Mouse (Mus musculus) frontal cortex, postnatal 25 days (tissue): Measurements from ENCODE around the gene Gpn2.

Experiments used
- DNase-seq, 2 experiments: peaks; one replicate each; pipeline ENCODE4 v3.0.0; 2022; ENCODE audit warnings: low spot score in 2 of 2

Gene Gpn2

DNA sequence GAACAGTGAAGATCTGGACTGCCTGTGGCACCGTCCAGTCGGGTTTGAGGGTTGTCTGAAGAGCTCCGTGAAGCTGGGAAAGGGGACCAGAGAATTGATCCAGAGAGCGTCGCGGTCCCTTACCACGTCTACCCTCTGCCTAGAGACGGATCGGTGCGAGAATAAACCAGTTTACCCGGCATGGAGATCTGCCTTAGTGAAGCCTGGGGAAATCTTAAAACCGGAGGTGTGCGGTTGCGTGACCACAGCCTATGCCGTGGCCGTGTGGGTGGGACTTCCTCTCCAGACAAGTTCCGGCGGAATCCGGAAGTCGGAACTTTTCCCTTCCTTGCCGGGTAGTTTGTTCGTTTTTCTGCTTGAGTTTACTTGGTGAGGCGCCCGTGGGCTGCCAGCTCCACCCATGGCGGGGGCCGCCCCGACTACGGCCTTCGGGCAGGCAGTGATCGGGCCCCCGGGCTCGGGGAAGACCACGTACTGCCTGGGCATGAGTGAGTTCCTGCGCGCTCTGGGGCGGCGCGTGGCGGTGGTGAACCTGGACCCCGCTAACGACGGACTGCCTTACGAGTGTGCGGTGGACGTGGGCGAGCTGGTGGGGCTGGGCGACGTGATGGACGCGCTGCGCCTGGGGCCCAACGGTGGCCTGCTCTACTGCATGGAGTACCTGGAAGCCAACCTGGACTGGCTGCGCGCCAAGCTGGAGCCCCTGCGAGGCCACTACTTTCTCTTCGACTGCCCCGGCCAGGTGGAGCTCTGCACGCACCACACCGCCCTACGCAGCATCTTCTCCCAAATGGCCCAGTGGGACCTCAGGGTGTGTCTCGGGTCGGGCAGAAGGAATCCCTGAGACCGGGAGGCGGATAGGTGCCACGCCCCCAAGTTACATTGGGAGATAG lies at the start of gene Gpn2:
Gpn2 (plus strand) TSS at position 304 of the 893 bp plus-strand sequence.
- peak; percentile 50 to 73 for DNase-seq

DNA sequence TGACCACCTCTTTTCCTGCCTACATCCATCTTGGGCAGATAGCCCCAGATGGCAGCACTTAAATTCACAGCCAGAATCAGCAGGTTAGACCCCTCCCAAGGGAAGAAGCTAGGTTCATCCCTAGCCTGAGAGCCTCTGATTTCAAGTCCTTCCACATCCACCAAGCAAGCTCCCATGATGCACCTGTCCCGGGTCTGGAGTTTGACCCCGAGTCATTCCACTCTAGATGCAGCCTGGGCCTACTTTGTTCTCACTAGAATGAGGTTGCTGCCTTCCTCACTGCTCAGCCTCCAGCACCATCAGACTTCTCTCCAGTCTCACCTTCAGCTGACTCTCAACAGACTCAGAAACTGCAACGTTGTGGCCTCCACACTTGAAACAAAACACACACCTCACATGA lies 48.1 kb upstream of the Gpn2 start:
- DNase-seq: no peak

DNA sequence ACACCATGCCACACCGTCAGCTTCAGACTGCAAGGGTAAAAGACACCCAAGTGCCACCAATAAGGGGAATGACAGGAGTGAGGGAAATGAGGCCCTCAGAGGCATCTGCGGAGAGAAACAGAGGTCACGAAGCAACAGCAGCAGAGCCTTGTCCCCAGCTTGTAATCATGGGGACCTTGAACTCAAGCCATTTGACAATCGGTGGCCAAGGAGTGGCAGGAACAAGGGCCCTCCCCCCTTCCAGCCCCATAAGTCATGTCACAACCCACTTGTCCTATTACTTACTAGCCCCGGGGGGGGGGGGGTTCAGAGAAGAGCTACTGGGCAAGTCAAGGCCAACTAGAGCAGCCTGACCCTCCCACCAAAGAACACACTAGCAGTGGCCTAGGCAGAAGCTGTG lies 47.5 kb upstream of the Gpn2 start:
- no peak for DNase-seq

DNA sequence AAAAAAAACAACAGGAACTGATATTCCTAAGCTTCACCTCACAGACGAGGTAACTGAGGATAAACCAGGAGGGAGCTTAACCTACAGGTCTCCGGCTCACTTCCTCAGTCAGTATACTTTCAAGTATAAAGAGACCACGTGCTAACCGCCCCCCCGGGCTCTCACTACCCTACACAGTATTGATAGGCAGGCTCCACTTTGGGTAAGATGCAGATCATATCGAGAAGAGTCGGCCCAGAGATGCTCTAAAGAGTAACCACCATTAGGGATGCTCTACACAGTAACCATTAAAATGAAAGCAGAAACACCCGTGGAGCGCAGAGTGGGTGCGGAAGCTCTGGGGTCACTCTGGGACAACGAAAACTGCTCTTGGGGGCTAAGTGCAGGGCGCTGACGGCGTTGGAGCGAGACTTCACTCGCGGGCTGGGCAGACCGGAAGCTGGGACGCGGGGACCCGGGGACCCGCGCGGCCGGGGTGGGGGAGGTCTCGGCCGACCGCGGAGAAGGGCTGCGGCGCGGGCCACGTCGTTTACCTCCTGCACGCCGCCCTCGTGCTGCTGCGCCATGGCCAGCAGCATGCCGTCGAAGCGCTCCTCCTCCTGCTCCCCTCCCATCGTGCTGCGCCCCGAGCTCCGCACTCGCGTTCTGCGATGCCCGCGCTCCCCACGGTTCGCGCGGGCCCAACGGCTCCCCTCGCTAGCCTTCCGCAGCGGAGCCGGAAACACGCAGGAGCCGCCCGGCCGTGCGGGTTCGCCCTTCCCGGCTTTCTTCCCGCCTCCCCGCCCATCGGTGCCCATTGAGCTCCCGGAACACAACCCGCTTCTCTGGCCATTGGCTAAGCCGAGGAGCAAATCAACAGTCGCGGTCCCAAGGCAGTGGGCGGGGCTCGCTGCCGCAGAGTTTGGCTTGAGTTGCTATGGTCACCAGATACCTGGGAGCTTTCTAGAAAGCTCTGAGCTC lies 38.6 kb upstream of the Gpn2 start, which contains the start of gene Nudc:
Nudc (minus strand) TSS at position 725 of the 960 bp plus-strand sequence.
- peak; percentile 84 to 93 for DNase-seq

DNA sequence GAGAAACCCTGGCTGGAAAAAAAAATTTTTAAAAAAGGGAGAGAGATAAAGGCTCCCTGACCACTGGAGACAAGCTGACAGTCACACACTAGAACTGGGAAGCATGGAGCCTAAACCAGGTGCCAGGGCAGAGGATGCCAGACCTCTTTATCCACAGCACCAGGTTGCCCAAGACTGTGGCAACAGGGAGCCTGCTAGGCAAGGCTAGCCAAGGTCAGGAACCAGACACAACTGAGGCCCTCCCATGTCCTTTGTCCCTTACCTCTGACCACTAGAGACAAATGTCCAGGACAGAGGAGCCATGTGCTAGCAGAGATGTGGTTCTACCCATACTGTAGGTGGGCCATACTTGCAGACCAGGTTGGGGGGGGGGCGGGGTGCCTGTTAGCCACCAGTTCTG lies 32.1 kb upstream of the Gpn2 start:
- DNase-seq: no peak

DNA sequence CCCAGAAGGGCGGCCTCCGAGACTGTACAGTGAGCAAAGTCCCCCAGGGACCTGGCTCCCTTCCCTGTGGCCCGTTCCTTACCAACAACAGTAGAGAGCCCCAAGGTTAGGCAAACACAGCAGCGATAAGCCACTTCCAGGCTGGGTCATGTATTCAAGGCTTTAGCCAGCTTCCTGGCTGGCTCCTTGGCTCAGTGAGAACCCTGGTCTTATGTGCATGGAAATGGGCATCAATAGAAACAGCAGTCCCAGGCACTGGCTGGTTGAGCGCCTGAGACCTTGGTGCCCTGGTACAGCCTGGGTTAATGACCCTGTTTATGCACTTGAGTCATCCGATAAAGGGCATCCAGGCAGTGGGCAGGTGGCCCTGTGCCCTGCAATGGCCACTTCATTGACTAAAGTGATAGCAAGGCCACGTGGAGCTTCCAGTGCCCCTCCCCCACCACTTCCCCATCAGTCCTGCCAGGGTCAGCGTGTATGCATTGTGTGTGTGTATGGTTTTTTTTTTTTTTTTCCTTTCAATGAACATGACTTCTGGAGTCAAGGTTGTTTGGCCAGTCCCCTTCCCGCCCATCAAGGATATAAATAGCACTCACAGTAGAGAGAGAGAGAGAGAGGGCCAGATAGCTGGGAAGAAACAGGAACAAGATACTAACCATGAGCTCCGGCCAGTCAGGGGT lies 31.3 kb upstream of the Gpn2 start, which contains the start of gene Nr0b2:
Nr0b2 (plus strand) TSS at position 609 of the 680 bp plus-strand sequence.
- DNase-seq: no peak

DNA sequence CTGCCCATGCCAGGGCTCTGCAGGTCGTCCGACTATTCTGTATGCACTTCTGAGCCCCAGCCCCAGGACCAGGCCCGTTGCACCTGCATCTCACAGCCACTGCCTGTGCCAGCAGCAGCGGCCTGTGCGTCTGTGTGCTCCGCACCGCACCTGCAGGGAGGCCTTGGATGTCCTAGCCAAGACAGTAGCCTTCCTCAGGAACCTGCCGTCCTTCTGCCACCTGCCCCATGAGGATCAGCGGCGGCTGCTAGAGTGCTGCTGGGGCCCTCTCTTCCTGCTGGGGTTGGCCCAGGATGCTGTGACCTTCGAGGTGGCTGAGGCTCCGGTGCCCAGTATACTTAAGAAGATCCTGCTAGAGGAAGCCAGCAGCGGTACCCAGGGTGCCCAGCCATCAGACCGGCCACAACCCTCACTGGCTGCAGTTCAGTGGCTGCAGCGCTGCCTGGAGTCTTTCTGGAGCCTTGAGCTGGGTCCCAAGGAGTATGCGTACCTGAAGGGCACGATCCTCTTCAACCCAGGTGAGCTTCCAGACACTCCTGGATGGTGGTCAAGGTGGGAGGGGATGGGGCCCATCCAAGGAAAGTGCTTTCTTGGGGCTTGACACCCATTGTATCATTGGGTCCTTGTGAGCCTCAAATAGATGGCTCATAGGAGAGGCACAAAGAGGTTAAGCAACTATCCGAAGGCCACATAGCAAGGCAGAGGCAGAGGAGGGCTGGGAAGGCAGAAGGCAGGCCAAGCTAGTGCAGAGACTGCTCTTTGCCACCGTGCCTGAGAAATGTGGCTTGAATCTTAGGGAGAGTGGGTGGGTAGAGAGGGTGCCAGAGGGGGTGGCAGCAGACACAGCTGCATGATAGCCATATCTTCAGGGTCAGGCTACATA lies 30.5 kb upstream of the Gpn2 start:
- DNase-seq: no peak

DNA sequence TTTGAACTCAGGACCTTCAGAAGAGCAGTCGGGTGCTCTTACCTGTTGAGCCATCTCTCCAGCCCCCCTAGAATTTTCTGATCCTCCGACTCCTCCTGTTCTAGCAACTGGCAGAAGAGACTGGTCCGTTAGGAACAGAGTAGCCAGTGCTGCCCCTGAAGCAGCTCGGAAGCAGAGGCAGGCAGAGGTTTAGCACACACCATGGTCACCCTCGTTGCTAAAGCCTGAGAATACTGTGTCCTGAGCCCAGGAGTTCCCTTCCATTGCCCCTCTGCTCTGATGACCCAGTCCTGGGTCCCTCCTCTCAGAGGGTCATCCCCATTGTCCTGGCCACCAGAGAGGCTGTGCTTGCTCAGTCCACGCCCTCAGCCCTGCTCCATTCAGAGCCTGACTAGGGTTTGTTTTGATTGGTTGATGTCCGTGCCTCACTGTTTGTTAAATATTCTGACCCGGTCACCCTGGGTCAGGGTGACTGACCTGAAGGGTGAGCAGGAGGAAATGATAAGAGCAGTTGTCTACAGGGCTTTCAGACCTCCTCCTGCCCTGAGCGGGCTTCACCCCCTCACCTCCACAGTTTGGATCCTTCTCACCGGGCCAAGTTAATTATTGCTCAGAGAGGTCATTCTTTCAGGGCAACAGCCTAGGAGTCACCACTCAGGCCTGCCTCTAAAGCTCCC lies 27.0 kb upstream of the Gpn2 start:
- DNase-seq: no peak

DNA sequence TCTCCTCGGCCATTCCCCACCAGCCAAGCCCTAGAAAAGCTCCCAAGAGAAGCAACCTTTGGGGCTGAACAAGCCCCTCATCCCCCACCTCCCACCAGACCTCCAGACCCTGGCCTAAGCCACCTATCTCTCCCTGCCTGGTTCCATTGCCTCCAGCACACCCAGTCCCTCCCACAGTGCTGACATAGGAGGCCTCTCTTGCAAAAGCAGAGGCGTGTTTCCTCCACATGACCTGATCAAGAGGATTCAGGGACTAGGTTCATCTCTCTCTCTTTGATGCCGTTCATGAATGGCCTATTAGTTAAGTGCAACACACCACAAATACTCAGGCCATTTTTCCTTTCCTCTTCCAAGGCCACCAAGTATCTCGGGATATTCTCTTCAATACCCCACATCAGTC lies 24.3 kb upstream of the Gpn2 start:
- DNase-seq: no peak

DNA sequence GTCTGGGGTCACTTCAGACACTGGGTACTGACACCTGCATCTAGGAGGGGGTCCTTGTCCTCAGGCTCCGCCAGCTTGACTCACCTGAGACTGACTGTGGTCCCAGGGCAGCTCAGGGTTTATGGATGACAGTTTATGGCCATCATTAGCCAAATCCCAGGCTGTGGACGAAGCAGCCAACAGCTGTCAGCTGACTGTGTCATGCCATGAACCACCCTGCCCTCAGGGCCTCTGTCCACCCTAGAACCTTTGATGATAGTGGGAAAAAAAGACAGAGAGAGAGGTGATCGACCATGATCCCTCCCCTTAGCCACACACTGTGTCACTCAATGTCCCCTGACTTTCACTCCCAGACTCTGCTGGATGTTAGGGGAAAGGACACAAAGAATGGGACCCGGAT lies 22.5 kb upstream of the Gpn2 start:
- no peak for DNase-seq

DNA sequence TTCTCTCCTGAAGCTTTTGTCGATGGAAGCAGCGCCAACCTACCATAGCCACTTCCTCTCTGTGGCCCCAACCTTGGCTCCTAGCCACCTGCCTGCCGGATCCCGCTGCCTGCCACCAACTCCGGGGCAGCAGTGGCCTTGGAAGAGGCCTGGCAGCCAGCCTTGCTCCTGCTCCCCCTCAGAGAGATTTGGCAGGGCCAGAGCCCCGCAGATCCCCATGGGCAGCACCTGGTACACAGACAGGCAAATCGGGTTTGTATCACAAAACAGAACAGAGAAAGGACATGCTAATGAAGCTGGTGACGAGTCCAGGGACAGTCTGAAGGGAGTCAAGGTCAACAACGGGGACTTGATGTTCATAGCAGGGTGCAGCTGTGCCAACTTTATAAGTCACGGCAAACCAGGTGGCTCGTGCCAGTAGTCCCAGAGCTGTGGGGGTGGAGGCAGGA lies 21.0 kb upstream of the Gpn2 start:
- DNase-seq: no peak

DNA sequence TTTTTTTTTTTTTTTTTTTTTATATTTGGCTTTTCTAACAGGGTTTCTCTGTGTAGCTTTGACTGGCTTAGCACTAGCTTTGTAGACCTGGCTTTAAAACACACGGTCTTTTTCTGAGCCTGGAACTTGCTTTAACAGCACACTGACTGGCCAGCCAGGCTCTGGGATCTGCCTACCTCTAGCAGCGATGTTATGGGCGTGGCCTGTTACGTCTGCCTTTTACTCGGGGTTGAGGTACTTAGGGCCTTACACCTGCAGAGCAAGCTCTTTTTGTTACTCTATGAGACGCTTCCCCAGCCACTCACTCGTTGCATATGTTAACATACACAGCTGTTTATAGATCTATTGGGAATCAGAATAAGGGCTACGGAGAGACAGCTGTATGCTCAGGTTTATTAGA lies 16.9 kb upstream of the Gpn2 start:
- DNase-seq: no peak

DNA sequence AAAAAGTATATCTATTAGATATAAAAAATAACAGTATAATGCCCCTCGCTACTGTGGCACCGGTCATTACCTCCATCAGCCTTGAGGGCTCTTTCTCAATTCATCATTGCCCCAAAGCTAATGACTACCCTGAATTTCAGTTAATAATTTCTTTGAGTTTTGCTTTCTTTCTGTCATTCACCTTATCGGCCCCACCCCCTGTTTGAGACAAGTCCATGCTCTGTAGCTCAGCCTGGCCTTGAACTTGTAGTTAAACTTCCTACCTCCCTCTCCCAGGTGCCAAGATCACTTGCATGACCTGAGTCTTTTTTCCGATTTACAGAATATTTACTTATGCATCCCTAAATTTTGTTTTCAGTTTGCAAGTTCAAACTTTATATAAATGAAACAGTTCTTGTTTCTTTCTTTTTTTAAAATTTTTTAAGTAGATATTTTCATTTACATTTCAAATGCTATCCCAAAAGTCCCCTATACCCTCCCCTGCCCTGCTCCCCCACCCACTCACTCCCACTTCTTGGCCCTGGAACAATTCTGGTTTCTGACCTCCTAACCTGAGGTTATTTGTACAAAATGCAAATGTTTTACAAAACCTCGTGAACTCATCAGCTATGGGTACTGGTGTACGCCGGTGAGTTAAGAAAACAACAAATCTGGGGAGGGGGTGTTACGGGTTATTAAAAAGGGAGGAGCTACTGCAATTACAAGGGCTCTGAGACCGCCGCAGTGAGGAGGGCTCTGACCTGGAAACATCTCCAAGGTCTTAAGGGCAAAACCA lies 14.7 kb upstream of the Gpn2 start:
- no peak for DNase-seq

DNA sequence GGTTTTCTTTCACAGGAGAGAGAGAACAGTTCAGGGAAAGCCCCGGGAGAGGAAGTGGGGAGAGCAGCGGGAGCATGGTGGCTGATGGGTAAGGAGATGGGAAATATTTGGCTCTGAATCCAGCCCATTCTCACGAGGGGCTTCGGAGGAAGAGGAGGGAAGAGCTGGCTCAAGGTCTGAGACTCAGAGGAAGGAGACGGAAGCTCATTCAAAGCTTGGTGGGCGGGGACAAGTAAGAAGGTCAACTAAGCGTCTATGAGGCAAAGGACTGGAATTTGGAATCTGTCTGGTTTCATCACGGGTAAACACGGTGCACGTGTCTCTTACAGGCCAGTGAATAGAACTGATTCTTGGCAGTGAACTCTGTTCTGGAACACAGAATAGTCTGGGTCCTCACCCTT lies 14.1 kb upstream of the Gpn2 start:
- no peak for DNase-seq

DNA sequence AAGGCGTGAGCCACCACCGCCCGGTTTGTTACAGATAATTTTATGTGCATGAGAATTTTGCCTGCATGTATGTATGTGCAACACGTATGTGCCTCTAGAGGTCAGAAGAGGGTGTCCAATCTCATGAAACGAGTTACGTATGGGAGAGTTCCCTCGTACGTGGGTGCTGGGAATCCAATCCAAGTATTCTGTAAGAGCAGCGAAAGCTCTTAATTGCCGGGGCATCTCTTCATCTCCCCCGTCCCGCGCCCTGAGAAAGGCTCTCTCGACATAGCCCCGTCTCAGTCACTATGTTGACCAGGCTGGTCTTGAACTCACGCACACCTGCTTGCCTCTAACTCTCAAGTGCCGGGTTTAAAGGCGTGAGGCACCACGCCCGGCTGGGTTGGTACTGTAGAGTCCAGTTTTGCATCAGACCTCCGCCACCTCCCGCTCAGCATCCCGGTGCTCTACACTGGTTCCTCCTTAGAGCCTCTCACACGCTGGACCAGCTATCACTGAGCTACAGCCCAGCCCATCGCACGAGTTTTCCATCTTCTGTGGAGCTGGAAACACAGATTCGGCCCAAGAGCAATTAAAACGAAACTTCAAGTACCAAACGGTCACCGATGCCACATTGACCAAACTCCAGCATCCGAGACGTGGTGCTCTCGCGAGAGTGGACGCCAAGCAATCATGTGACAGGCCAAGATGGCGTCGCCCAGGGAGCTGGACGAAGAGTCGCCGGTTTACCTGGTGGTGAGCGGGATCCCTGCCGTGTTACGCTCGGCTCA lies 9.9 kb upstream of the Gpn2 start, which contains the start of gene Gpatch3:
Gpatch3 (plus strand) TSS at position 676 of the 773 bp plus-strand sequence.
- DNase-seq: peak; percentile 76 to 85

DNA sequence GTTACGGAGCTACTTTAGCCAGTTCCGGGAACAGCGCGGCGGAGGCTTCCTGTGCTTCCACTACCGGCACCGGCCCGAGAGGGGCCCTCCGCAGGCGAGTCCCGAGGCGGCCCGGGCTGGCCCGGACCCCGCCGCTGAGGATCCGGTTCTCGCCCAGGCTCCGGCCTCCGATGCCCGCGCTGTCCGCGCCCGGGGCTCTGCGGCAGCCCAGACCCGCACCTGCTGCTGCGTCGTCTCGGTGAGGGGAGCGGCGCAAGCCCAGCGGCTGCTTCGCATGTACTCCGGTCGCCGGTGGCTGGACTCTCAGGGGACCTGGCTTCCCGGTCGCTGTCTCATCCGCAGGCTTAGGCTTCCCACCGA lies 9.3 kb upstream of the Gpn2 start:
- DNase-seq: peak in 1 of 2 experiments; percentile 9

DNA sequence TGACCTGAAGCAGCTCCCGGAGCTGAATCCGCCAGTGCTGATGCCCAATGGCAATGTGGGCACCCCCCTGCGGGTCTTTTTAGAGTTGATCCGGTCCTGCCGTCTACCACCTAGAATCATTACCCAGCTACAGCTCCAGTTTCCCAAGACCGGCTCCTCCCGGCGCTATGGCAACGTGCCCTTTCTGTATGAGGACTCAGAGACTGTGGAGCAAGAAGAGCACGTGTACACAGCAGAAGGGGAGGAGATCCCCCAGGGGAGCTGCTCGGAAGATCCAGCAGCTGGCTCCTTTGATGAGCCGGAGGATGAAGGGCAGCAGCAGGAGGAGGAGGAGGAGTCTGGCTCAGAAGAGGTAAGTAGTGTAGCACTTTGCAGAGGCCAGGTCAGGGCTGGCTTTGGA lies 6.2 kb upstream of the Gpn2 start:
- DNase-seq: no peak

DNA sequence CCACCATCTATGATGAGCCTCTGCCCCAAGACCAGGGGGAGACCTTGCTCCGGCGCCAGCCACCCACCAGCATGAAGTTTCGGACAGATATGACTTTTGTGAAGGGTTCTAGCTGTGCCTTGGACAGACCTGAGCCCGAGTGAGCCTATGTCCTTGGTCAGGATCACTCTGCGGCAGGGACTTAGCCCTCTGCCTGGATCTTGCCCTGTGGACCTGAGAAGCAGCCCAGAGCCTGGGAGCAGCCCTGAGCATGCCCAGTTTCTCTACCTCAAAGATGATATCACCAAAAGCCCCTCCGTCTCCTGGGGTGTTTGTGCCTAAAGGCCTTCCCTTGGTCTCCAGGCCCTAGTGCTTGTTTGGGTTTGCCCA lies 488 bp upstream of the Gpn2 start:
- no peak for DNase-seq

DNA sequence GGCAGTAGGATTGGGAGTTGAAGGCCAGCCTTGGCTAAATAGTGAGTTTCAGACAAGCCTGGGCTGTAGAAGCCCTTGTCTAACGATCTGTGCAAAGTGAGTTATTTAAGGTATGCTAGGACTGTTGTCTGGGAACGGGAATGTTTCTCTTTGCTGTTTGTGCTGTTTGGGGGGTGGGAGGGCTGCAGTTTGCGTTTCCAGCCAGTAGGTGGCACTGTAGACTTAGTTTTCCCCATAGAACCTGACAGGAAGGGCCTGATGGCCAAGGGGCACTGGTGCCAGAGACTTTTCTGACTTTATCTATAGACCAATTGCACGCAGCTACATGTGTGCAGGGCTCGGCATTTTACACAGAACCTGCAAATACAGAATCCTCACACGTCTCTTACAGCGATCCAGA lies 8.4 kb downstream of the Gpn2 start:
- DNase-seq: peak; percentile 49 to 67
